Mouse (Mus musculus) heart, embryonic 16.5 days (tissue): ENCODE data around the gene Pip4k2b. TPM values are rescaled to one million over a fixed set of nuclear protein-coding genes. Genes with fewer than 3 reads are reported as not detected.

Experiments used
- ATAC-seq: fragments of 200-750 bp; cut with Nextera tagmentation; replicated peaks from 2 replicates; pipeline ENCODE4 v1.8.0; 2017; ENCODE audit warnings: moderate number of reproducible peaks; ENCODE audit not compliant: insufficient read depth, low FRiP score; ENCODE audit errors: extremely low read depth
- H3K27ac ChIP-seq: fragments of 300-500 bp; sonication (generic); 2 replicates; pipeline ENCODE4 v1.5.1; 2014; ENCODE audit warnings: mild to moderate bottlenecking, low read length, control low read depth, moderate library complexity
- H3K27me3 ChIP-seq: fragments of 300-500 bp; sonication (generic); 2 replicates; pipeline ENCODE4 v1.6.1; 2014; ENCODE audit warnings: low read length, mixed read lengths; ENCODE audit not compliant: control insufficient read depth, insufficient read depth
- H3K36me3 ChIP-seq: fragments of 300-500 bp; sonication (generic); 2 replicates; pipeline ENCODE4 v1.6.1; 2014; ENCODE audit not compliant: control insufficient read depth, insufficient read depth
- H3K4me1 ChIP-seq: fragments of 300-500 bp; sonication (generic); 2 replicates; pipeline ENCODE4 v1.6.1; 2014; ENCODE audit warnings: low read length, mixed read lengths; ENCODE audit not compliant: control insufficient read depth, insufficient read depth
- H3K4me2 ChIP-seq: fragments of 300-500 bp; sonication (generic); 2 replicates; pipeline ENCODE4 v1.6.1; 2014; ENCODE audit warnings: low read depth, mild to moderate bottlenecking, control low read depth, low read length
- H3K4me3 ChIP-seq: fragments of 300-500 bp; sonication (generic); 2 replicates; pipeline ENCODE4 v1.5.1; 2014; ENCODE audit warnings: mild to moderate bottlenecking, control low read depth, low read length
- H3K9ac ChIP-seq: fragments of 300-500 bp; sonication (generic); 2 replicates; pipeline ENCODE4 v1.6.1; 2014; ENCODE audit warnings: low read length, control low read depth
- H3K9me3 ChIP-seq: fragments of 300-500 bp; sonication (generic); replicated peaks from 2 replicates; pipeline ENCODE4 v1.6.1; 2016; ENCODE audit warnings: low read length; ENCODE audit not compliant: control insufficient read depth
- WGBS: fragments of 180-500 bp; shearing (Covaris S2); extraction: QIAGEN DNeasy Blood & Tissue Kit; methylation state at CpG from one replicate; pipeline ENCODE4 v1.1.7; 2014; 5-methylcytosine and 5-hydroxymethylcytosine counted together
- polyA plus RNA-seq: library from polyadenylated mRNA; unstranded; fragments of >200 nt; fragmentation: Nextera tagmentation; extraction: Ambion mirVana; gene quantifications from 2 replicates; pipeline ENCODE4 v1.2.1, GENCODE M21; 2015

Pip4k2b gene
- polyA plus RNA-seq, 1 experiment from 2014 or later, result 0.81 TPM

DNA sequence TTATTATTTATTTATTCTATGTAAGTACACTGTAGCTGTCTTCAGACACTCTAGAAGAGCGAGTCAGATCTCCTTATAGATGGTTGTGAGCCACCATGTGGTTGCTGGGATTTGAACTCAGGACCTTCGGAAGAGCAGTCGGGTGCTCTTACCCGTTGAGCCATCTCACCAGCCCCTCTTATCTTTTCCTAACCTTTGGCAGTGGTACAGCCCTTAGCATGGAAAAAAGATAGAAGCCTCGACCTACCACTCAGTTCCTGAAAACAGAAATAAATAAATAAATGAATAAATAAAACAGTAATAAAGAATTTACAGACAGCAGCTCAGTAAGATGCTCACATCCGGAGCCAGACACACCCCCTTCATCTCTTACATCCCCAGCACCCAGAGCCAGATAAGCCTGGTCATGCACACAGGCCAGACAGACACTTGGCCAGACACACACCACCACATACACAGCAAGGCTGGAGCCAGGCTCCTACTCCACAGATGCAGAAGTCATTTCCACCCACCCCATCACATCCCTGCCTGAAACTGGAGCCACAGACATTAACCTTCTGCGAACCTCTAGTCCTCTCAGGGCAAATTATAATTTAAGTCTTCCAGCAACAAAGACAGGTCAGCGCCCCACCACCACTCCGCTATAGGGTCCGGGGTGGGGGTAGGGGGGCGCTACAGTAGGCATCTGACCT lies 47.2 kb downstream of the Pip4k2b start:
- peaks cover 58% of the 10 kb centered on the region for H3K4me1 ChIP-seq
- H3K4me2 ChIP-seq, result peak overlapping the region; percentile 93
- H3K36me3 ChIP-seq, result peaks cover 6% of the 10 kb centered on the region
- H3K4me3 ChIP-seq, result peak overlapping the region; percentile 95
- H3K9me3 ChIP-seq, result no peaks in the 10 kb centered on the region
- peak overlapping the region; percentile 97 for H3K9ac ChIP-seq
- peak overlapping the region; percentile 97 for H3K27ac ChIP-seq
- no peak for ATAC-seq
- 45% methylated on average over 11 of the region's 11 CpGs for WGBS
- no peaks in the 10 kb centered on the region for H3K27me3 ChIP-seq

DNA sequence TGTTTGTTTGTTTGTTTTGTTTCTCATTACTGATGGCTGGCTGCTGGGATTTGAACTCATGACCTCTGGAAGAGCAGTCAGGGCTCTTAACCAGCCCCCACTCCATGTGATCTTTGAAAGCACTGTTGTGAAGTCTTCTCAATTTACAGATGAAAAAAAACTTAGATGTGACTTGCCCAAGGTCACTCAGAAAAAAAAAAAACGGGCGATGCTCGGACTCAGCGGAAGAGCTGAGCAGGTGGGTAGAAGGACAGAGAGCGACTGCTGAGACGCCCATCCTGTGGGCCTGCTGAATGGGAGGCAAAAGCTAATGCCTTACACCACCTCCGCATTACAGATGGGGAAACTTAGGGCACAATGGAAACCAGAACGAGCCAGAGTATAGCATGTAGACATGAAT lies 47.8 kb downstream of the Pip4k2b start:
- no peak for ATAC-seq
- Histone ChIP-seq H3K27me3 (no peaks in the 10 kb centered on the region), H3K4me3 (no peak overlapping the region), H3K4me2 (no peak overlapping the region; the same call in 1 of the 2 replicates), H3K9me3 (no peaks in the 10 kb centered on the region), H3K9ac (no peak overlapping the region; the same call in 1 of the 2 replicates), H3K27ac (peak overlapping the region; percentile 93), H3K4me1 (peaks cover 53% of the 10 kb centered on the region), H3K36me3 (peaks cover 13% of the 10 kb centered on the region)
- 86% methylated on average over 8 of the region's 8 CpGs for WGBS

DNA sequence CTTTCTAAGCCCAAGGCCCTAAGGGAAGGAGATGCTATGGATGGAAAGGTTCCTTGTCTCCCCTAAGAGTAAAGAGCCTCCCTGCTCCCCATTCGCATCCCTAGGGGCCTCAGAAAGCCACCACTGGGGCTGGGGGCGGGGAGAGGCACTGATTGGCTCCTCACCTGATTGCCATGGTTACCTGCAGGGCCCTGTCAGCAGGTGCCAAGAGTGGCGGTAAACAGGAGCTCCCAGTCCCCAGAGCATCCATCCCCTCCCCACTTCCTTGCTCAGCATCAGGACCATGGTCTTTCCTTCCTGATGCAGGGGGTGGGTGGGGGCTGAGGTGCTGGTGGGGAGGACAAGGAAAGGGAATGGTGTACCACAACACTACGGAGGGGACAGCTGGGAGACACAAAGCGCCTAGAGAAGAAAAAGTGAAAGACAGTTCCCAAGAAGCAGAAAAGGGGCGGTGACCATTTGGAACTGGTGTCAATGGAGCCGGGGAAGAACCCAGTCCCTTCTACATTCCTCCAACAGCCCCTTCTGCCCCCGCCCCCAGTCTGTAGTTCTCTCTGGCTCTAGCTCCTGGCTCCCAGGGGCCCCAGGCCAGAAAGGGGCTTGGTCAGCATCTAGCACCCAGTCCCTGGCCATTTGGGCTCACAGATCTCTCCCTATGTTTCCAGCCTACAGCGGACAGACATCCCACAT lies 48.6 kb downstream of the Pip4k2b start:
- Histone ChIP-seq H3K9me3 (no peaks in the 10 kb centered on the region), H3K9ac (peak overlapping the region; percentile 65), H3K4me2 (peak overlapping the region; percentile 50), H3K4me3 (peak overlapping the region; percentile 8; the same call in 1 of the 2 replicates), H3K4me1 (peaks cover 45% of the 10 kb centered on the region), H3K27ac (peak overlapping the region; percentile 93), H3K27me3 (no peaks in the 10 kb centered on the region), H3K36me3 (peaks cover 21% of the 10 kb centered on the region)
- 56% methylated on average over 9 of the region's 9 CpGs for WGBS
- no peak for ATAC-seq

DNA sequence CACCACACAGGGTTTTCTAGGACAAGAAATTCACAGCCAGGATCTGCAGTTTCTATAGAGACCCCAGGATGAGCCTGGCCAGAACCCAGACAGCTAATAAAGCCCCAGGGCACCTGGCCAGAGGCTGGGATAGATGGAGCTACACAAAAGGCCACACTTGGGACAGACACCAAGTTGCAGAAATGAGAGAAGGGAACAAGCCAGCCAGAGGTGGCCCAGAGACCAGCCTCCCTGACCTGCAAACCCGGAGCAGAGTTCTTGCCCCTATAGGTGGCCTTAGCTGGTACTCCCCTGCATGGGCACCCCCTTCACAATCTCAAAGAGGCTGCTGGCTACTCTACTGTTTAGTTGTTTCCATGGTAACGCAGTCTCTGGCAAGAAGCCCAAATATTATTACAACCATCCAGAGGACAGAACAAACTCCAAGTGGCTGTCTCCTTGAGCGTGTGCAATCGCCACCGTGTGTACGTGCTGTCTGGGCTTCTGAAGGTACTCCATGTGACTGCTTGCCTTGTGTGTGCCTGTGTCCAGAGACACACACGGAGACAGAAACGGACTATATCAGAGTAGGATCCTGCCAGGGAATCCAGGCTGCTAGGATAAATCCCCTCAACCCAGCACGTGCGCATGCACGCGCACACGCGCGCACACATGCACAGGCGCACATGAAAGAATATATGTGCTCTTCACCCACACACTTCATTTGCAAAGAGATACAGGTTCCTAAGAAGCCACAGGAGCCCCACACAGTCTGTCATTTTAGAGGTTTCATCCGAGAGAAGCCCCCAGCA lies 49.4 kb downstream of the Pip4k2b start:
- no peaks in the 10 kb centered on the region for H3K9me3 ChIP-seq
- H3K9ac ChIP-seq, result peak overlapping the region; percentile 65

DNA sequence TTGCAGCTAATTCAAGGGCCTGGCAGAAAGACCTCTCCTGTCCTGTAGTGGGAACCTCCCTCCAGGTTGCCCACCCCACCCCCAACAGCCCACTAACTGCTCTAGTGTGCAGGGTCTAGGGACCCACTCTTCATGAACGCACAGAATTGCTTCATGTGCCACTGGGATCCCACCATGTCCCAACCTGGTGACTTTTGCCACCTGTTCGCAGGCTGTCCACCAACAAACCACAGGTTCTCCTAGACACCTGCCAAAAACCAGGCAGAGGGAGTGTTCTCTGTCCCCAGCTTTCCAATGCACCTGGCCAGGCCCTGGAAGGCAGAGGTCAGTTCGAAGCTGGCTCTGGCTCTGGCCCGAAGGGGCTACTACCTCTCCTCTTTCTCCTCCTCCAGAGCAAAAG lies 50.1 kb downstream of the Pip4k2b start:
- H3K27ac ChIP-seq, result peak overlapping the region; percentile 93
- no peaks in the 10 kb centered on the region for H3K27me3 ChIP-seq
- H3K4me3 ChIP-seq, result no peak overlapping the region
- 78% methylated on average over 4 of the region's 4 CpGs for WGBS
- H3K36me3 ChIP-seq, result peaks cover 29% of the 10 kb centered on the region
- H3K9ac ChIP-seq, result peak overlapping the region; percentile 2
- no peak for ATAC-seq
- H3K9me3 ChIP-seq, result no peaks in the 10 kb centered on the region
- peak overlapping the region; percentile 50 for H3K4me2 ChIP-seq
- peaks cover 42% of the 10 kb centered on the region for H3K4me1 ChIP-seq

More for the DNA sequence above, 49.4 kb downstream of the Pip4k2b start:
- Histone ChIP-seq H3K36me3 (peaks cover 28% of the 10 kb centered on the region), H3K4me3 (0 out of 2 replicates have a peak overlapping the region, but pooled peaks have one; percentile 6), H3K27ac (peak overlapping the region; percentile 93), H3K27me3 (no peaks in the 10 kb centered on the region), H3K4me2 (peak overlapping the region; percentile 50), H3K4me1 (peaks cover 42% of the 10 kb centered on the region)
- peak; percentile 49 for ATAC-seq
- WGBS, result 49% methylated on average over 17 of the region's 17 CpGs

DNA sequence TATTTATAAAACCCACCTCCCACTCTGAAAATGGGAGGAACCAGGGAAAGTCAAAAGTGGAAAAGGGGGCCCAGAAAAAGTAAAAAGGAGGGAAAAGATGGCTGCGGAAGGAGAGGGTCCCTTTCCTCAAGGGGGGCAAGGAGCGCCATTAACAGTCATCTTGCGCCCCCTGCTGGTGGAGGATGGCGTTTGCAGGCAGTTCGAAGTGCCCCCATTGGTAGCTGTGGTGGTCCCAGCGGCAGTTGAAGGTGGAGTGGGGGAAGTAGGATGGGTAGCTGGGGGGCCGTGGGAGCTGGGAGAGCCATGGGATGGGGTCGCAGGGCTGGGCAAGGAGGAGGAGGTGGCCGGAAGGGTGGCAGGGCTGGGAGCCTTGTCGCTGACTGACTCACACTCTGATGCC lies 54.6 kb downstream of the Pip4k2b start:
- no peak for ATAC-seq
- Histone ChIP-seq H3K4me1 (peaks cover 29% of the 10 kb centered on the region), H3K27me3 (no peaks in the 10 kb centered on the region), H3K9me3 (no peaks in the 10 kb centered on the region), H3K4me2 (no peak overlapping the region), H3K4me3 (no peak overlapping the region), H3K9ac (no peak overlapping the region), H3K36me3 (peaks cover 29% of the 10 kb centered on the region), H3K27ac (no peak overlapping the region)
- 21% methylated on average over 10 of the region's 10 CpGs for WGBS

DNA sequence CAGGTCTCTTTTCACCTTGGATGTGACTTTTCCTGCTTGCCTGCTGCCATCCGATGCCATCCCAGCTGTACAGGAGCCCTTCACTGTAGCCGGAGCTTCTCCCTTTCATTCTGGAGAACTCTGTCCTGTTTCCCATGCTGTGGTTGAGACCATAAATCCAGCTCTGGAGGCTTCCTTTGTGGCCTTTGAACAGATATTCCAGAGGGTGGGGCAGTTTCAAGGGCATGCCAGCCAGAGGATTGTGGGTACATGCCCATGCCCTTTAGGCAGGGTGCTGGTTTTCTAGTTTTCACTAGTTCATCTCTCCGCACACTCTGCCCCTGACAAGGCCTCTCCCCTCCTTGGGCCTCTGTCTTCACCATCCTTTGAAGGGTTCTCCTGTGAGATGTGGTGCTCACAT lies 57.4 kb downstream of the Pip4k2b start:
- 89% methylated on average over 3 of the region's 3 CpGs for WGBS
- Histone ChIP-seq H3K9ac (peak overlapping the region; percentile 64; the same call in 1 of the 2 replicates), H3K27me3 (no peaks in the 10 kb centered on the region), H3K27ac (no peak overlapping the region), H3K4me2 (peak overlapping the region; percentile 78), H3K4me1 (peaks cover 24% of the 10 kb centered on the region), H3K4me3 (no peak overlapping the region), H3K9me3 (no peaks in the 10 kb centered on the region), H3K36me3 (peaks cover 20% of the 10 kb centered on the region)
- no peak for ATAC-seq

DNA sequence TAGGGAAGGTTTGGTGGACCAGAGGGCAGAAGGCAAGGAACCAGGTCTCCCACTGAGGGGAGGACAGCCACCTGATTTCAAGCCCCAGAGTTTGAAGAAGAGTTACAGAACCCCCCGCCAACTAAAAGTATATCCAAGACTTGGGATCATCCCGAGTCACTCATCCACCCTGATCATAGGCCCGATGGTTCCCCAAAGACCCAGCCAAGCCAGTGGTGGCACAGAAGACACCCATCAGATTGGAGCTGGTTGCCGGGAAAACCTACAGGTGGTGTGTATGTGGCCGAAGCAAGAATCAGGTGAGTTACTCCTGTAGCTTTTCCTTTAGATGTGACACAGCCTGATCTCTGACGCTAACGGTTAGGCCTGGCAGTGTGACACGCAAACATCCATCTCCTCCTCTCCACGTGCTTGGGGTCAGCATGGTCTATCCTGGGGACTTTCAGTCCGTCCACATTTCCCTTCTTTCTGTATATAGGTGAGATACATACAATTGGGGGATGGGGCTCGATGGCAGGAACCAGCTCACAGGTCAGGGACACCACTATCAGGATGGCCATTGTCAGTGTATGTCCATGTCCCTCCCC lies 58.1 kb downstream of the Pip4k2b start:
- Histone ChIP-seq H3K27ac (peak overlapping the region; percentile 63), H3K9me3 (no peaks in the 10 kb centered on the region), H3K4me2 (peak overlapping the region; percentile 78), H3K27me3 (no peaks in the 10 kb centered on the region), H3K4me3 (peak overlapping the region; percentile 51), H3K4me1 (peaks cover 24% of the 10 kb centered on the region), H3K36me3 (peaks cover 19% of the 10 kb centered on the region), H3K9ac (peak overlapping the region; percentile 64)
- no peak for ATAC-seq
- WGBS, result 60% methylated on average over 11 of the region's 11 CpGs
